Mouse (Mus musculus) forebrain, embryonic 15.5 days (tissue): Measurements from ENCODE around the gene Gm8773. TPM values are rescaled to one million over a fixed set of nuclear protein-coding genes. Genes with fewer than 3 reads are reported as not detected.

Experiments
- ATAC-seq: fragments of 200-750 bp; cut with Nextera tagmentation; replicated peaks from 2 replicates; pipeline ENCODE4 v1.8.0; 2017; ENCODE audit warnings: mild to moderate bottlenecking, moderate TSS enrichment, moderate library complexity
- H3K27ac ChIP-seq: fragments of 300-500 bp; sonication (generic); replicated peaks from 2 replicates; pipeline ENCODE4 v1.5.1; 2015; ENCODE audit warnings: mild to moderate bottlenecking, inconsistent platforms
- H3K27me3 ChIP-seq: fragments of 300-500 bp; sonication (generic); 2 replicates; pipeline ENCODE4 v1.6.1; 2015; ENCODE audit warnings: inconsistent platforms
- H3K36me3 ChIP-seq: fragments of 300-500 bp; sonication (generic); 2 replicates; pipeline ENCODE4 v1.6.1; 2015; ENCODE audit warnings: mild to moderate bottlenecking, inconsistent platforms
- H3K4me1 ChIP-seq: fragments of 300-500 bp; sonication (generic); 2 replicates; pipeline ENCODE4 v1.6.1; 2015; ENCODE audit warnings: inconsistent platforms
- H3K4me2 ChIP-seq: fragments of 300-500 bp; sonication (generic); replicated peaks from 2 replicates; pipeline ENCODE4 v1.6.1; 2015; ENCODE audit warnings: mild to moderate bottlenecking, inconsistent platforms
- H3K4me3 ChIP-seq: fragments of 300-500 bp; sonication (generic); 2 replicates; pipeline ENCODE4 v1.5.1; 2015; ENCODE audit warnings: mild to moderate bottlenecking, inconsistent platforms
- H3K9ac ChIP-seq: fragments of 300-500 bp; sonication (generic); replicated peaks from 2 replicates; pipeline ENCODE4 v1.6.1; 2015; ENCODE audit warnings: mild to moderate bottlenecking, inconsistent platforms
- H3K9me3 ChIP-seq: fragments of 300-500 bp; sonication (generic); 2 replicates; pipeline ENCODE4 v1.6.1; 2016; ENCODE audit warnings: inconsistent platforms
- WGBS: fragments of 180-500 bp; shearing (Covaris S2); methylation state at CpG from one replicate; pipeline ENCODE4 v1.1.7; 2015; ENCODE audit warnings: mixed read lengths; 5-methylcytosine and 5-hydroxymethylcytosine counted together
- polyA plus RNA-seq: library from polyadenylated mRNA; unstranded; fragments of >200 nt; fragmentation: Nextera tagmentation; extraction: Ambion mirVana; gene quantifications from 2 replicates; pipeline ENCODE4 v1.2.1, GENCODE M21; 2015

Gene Gm8773
- polyA plus RNA-seq: 9.8 TPM in 2 replicates

- under 1% methylated on average over 24 of the region's 24 CpGs for WGBS
- H3K36me3 ChIP-seq: no peaks in the 10 kb centered on the region
- ATAC-seq: peak; percentile 91
- peak within 1 kb of the TSS; percentile 56 for H3K4me3 ChIP-seq
- 0 out of 2 replicates have a peak, but pooled peaks cover 3% of the 10 kb centered on the region for H3K27me3 ChIP-seq
- no peaks in the 10 kb centered on the region for H3K9me3 ChIP-seq
- 0 out of 2 replicates have a peak, but pooled peaks cover 3% of the 10 kb centered on the region for H3K4me1 ChIP-seq
- peak within 1 kb of the TSS; percentile 90 for H3K4me2 ChIP-seq
- 0 out of 2 replicates have a peak within 1 kb of the TSS, but pooled peaks have one; percentile 2 for H3K27ac ChIP-seq
- H3K9ac ChIP-seq: peak within 1 kb of the TSS; percentile 64
Measured at GRCm38 (mm10) chr5:5573749-5574317, at the start of gene Gm8773. Gene Gm8773 (plus strand): TSS chr5:5573799.

GRCm38 (mm10) chr5:5533656-5534420, 39.8 kb upstream of the Gm8773 start:
- Histone ChIP-seq H3K27ac (no peak overlapping the region), H3K9ac (no peak overlapping the region), H3K27me3 (no peaks in the 10 kb centered on the region), H3K36me3 (peaks cover 9% of the 10 kb centered on the region), H3K4me3 (no peak overlapping the region), H3K9me3 (no peaks in the 10 kb centered on the region), H3K4me2 (no peak overlapping the region), H3K4me1 (no peaks in the 10 kb centered on the region)
- no peak for ATAC-seq
- 89% methylated on average over 3 of the region's 3 CpGs for WGBS

- H3K9ac ChIP-seq: no peak overlapping the region
- ATAC-seq: no peak
- no peaks in the 10 kb centered on the region for H3K9me3 ChIP-seq
- H3K4me3 ChIP-seq: no peak overlapping the region
- H3K36me3 ChIP-seq: peaks cover 19% of the 10 kb centered on the region
- H3K27ac ChIP-seq: no peak overlapping the region
- 92% methylated on average over 1 of the region's 1 CpGs for WGBS
- H3K4me1 ChIP-seq: no peaks in the 10 kb centered on the region
- no peaks in the 10 kb centered on the region for H3K27me3 ChIP-seq
- no peak overlapping the region for H3K4me2 ChIP-seq
Measured at GRCm38 (mm10) chr5:5536131-5536530, 37.5 kb upstream of the Gm8773 start.

- ATAC-seq: no peak
- H3K27ac ChIP-seq: no peak overlapping the region
- H3K4me2 ChIP-seq: no peak overlapping the region
- no peaks in the 10 kb centered on the region for H3K9me3 ChIP-seq
- H3K36me3 ChIP-seq: peaks cover 43% of the 10 kb centered on the region
- 73% methylated on average over 3 of the region's 3 CpGs for WGBS
- no peaks in the 10 kb centered on the region for H3K27me3 ChIP-seq
- H3K4me1 ChIP-seq: no peaks in the 10 kb centered on the region
- no peak overlapping the region for H3K4me3 ChIP-seq
- no peak overlapping the region for H3K9ac ChIP-seq
Measured at GRCm38 (mm10) chr5:5539771-5540170, 33.8 kb upstream of the Gm8773 start.

- Histone ChIP-seq H3K9ac (no peak overlapping the region), H3K4me3 (no peak overlapping the region), H3K27ac (no peak overlapping the region), H3K36me3 (peaks cover 43% of the 10 kb centered on the region), H3K27me3 (no peaks in the 10 kb centered on the region), H3K4me1 (no peaks in the 10 kb centered on the region), H3K9me3 (no peaks in the 10 kb centered on the region), H3K4me2 (no peak overlapping the region)
- no peak for ATAC-seq
- 38% methylated on average over 3 of the region's 3 CpGs for WGBS
Measured at GRCm38 (mm10) chr5:5540385-5540784, 33.2 kb upstream of the Gm8773 start.

DNA sequence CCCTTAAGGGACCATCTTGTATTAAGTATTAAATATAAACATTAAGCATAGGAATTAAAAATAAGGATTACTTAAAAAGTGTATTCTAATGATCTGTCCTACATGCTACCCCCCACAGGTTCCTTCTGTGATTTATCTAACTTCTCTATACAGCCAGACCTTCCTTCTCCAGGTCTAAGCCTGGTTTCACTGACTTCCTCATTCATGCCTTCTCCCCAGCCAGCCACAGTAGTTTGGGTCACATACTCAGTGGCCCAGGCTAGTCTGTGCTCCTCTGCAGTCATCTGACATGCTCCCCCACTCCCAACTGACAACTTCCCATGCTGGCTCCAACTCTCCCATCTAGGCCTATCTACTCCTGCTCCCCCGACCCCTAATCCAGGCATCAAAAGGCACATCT, 22.5 kb upstream of the Gm8773 start:
- no peaks in the 10 kb centered on the region for H3K4me1 ChIP-seq
- H3K4me3 ChIP-seq: no peak overlapping the region
- no peaks in the 10 kb centered on the region for H3K9me3 ChIP-seq
- peaks cover 46% of the 10 kb centered on the region for H3K36me3 ChIP-seq
- no peak overlapping the region for H3K27ac ChIP-seq
- 91% methylated on average over 1 of the region's 1 CpGs for WGBS
- no peak overlapping the region for H3K4me2 ChIP-seq
- H3K9ac ChIP-seq: no peak overlapping the region
- no peaks in the 10 kb centered on the region for H3K27me3 ChIP-seq
- ATAC-seq: no peak

GRCm38 (mm10) chr5:5559079-5559740, 14.4 kb upstream of the Gm8773 start, which contains the start of gene Gtpbp10:
Gene Gtpbp10 (minus strand): TSS chr5:5559538.
- peak within 1 kb of the TSS; percentile 63 for H3K27ac ChIP-seq
- no peaks in the 10 kb centered on the region for H3K27me3 ChIP-seq
- no peaks in the 10 kb centered on the region for H3K9me3 ChIP-seq
- peak within 1 kb of the TSS; percentile 63 for H3K4me2 ChIP-seq
- H3K4me3 ChIP-seq: peak within 1 kb of the TSS; percentile 85
- peaks cover 21% of the 10 kb centered on the region for H3K4me1 ChIP-seq
- peak within 1 kb of the TSS; percentile 63 for H3K9ac ChIP-seq
- under 1% methylated on average over 43 of the region's 43 CpGs for WGBS
- ATAC-seq: peak; percentile 100
- H3K36me3 ChIP-seq: peaks cover 6% of the 10 kb centered on the region

DNA sequence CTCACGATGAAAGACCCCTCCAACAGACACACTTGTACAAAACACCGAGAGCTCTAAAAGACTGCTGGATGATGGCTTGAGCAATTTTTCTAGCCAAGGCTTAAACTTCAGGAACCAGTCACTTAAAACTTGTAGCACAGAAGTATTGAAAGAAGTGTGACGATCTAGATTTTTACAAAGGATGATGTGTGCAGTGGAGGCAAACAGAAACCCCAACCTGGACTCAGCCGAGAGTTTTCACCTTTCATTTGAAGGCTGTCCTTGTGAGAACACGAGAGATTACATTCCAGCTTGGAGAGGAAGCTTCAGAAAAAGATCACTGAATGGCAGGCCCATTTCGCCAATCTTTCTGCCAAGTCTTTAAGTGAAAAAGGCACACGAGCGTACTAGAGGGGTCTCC, 13.8 kb upstream of the Gm8773 start:
- 41% methylated on average over 8 of the region's 8 CpGs for WGBS
- Histone ChIP-seq H3K36me3 (peaks cover under 1% of the 10 kb centered on the region), H3K4me2 (peak overlapping the region; percentile 63), H3K4me3 (peak overlapping the region; percentile 85), H3K27ac (peak overlapping the region; percentile 63), H3K4me1 (peaks cover 21% of the 10 kb centered on the region), H3K9me3 (no peaks in the 10 kb centered on the region), H3K27me3 (no peaks in the 10 kb centered on the region), H3K9ac (peak overlapping the region; percentile 63)
- no peak for ATAC-seq

- no peak overlapping the region for H3K4me2 ChIP-seq
- no peak for ATAC-seq
- WGBS: 73% methylated on average over 4 of the region's 4 CpGs
- no peak overlapping the region for H3K4me3 ChIP-seq
- H3K4me1 ChIP-seq: peaks cover 21% of the 10 kb centered on the region
- H3K9ac ChIP-seq: no peak overlapping the region
- H3K27me3 ChIP-seq: no peaks in the 10 kb centered on the region
- no peak overlapping the region for H3K27ac ChIP-seq
- no peaks in the 10 kb centered on the region for H3K36me3 ChIP-seq
- H3K9me3 ChIP-seq: no peaks in the 10 kb centered on the region
Measured at GRCm38 (mm10) chr5:5561041-5561706, 12.4 kb upstream of the Gm8773 start.

GRCm38 (mm10) chr5:5562435-5562834, 11.2 kb upstream of the Gm8773 start:
- Histone ChIP-seq H3K4me1 (peaks cover 20% of the 10 kb centered on the region), H3K27ac (no peak overlapping the region), H3K9me3 (no peaks in the 10 kb centered on the region), H3K27me3 (no peaks in the 10 kb centered on the region), H3K9ac (no peak overlapping the region), H3K4me2 (no peak overlapping the region), H3K36me3 (no peaks in the 10 kb centered on the region), H3K4me3 (no peak overlapping the region)
- WGBS: 88% methylated on average over 3 of the region's 3 CpGs
- no peak for ATAC-seq

DNA sequence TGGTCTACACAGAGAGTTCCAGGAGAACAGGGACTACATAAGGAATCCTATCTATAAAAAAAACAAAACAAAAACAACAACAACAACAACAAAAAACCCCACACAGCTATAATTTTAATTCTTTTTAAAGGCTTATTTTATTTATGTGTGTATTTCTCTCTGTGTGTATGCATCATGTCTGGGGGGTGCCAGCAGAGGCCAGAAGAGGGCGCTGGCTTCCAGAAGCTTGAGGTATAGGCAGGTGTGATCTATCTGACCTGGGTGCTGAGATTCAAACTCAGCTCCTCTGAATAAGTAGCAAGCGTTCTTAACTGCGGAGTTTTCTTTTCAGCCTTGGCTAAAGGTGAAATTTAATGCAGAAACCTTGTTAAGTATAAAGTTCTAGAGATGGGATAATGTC, 14.1 kb downstream of the Gm8773 start:
- H3K4me3 ChIP-seq: no peak overlapping the region

DNA sequence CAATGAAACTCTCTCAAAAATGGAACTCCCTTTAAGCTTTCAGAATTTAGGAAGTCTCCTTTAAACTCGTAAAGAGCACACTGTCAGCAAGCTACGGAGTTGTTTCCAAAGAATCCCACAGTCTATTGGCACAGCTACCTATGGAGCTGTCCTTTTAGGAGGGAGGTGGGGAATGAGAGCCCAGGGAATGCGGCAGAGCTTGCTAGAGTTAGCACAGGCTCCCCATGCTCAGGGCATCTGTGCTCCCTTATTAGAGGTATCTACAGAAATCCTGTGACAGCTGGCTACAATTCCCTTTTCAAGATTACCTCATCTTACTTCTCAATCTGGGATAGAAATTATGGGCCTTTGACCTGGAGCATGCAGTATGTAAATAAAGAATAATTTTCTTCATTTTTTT, 36.9 kb downstream of the Gm8773 start:
- H3K4me1 ChIP-seq: no peaks in the 10 kb centered on the region
- H3K9ac ChIP-seq: no peak overlapping the region
- H3K27me3 ChIP-seq: no peaks in the 10 kb centered on the region
- no peak overlapping the region for H3K4me3 ChIP-seq
- WGBS: 57% methylated on average over 3 of the region's 3 CpGs
- no peaks in the 10 kb centered on the region for H3K36me3 ChIP-seq
- H3K9me3 ChIP-seq: no peaks in the 10 kb centered on the region
- ATAC-seq: no peak
- H3K4me2 ChIP-seq: no peak overlapping the region
- no peak overlapping the region for H3K27ac ChIP-seq

More for the DNA sequence above, 14.1 kb downstream of the Gm8773 start:
- H3K9me3 ChIP-seq: no peaks in the 10 kb centered on the region
- H3K27ac ChIP-seq: no peak overlapping the region
- no peak for ATAC-seq
- no peaks in the 10 kb centered on the region for H3K4me1 ChIP-seq
- no peak overlapping the region for H3K9ac ChIP-seq
- H3K36me3 ChIP-seq: no peaks in the 10 kb centered on the region
- no peak overlapping the region for H3K4me2 ChIP-seq
- WGBS: 81% methylated on average over 3 of the region's 3 CpGs
- no peaks in the 10 kb centered on the region for H3K27me3 ChIP-seq
